Mouse (Mus musculus): ENCODE results near the gene Ranbp9. TPM values are rescaled to one million over a fixed set of nuclear protein-coding genes. Genes with fewer than 3 reads are reported as not detected.

Gene Ranbp9
- 100 to 1,000 TPM; 115 to 121 TPM for polyA plus RNA-seq (2017; shearing (Covaris generic))

GRCm38 (mm10) chr13:43480957-43481858 lies at the start of gene Ranbp9:
Ranbp9 (minus strand) TSS chr13:43481282.

GRCm38 (mm10) chr13:43398297-43399080 lies 82.6 kb downstream of the Ranbp9 start, which contains the start of gene Nol7:
Nol7 (plus strand) TSS chr13:43398390.

GRCm38 (mm10) chr13:43364985-43365824 lies 115.9 kb downstream of the Ranbp9 start, which contains the start of gene Sirt5:
Sirt5 (plus strand) TSS chr13:43365496.

Other genes starting within 250 kb of the Ranbp9 start
- gene Gfod1, start 177.1 kb downstream of the Ranbp9 start, polyA plus RNA-seq (2017; shearing (Covaris generic)), result 1 to 10 TPM; 2.5 to 5.0 TPM
- 10 to 100 TPM; 22.7 to 26.2 TPM for gene Sirt5, start 115.8 kb downstream of the Ranbp9 start, polyA plus RNA-seq (2017; shearing (Covaris generic))
- 100 to 1,000 TPM; 192 to 203 TPM for gene Nol7, start 82.9 kb downstream of the Ranbp9 start, polyA plus RNA-seq (2017; shearing (Covaris generic))
- gene Mcur1, start 78.9 kb upstream of the Ranbp9 start, polyA plus RNA-seq (2017; shearing (Covaris generic)), result 10 to 100 TPM; 25.8 to 31.9 TPM
- gene Rnf182, start 134.4 kb upstream of the Ranbp9 start, polyA plus RNA-seq (2017; shearing (Covaris generic)), result 1 to 10 TPM in 1 of 2 experiments, under 1 TPM in 1; 0.98 to 2.0 TPM

Data from inflammation-experienced regulatory T-cells (primary cell).